Mouse (Mus musculus) liver, embryonic 13.5 days (tissue): Measurements from ENCODE around the gene Gm6583. TPM values are rescaled to one million over a fixed set of nuclear protein-coding genes. Genes with fewer than 3 reads are reported as not detected.

Experiments used
- ATAC-seq: fragments of 200-750 bp; cut with Nextera tagmentation; 2 replicates; pipeline ENCODE4 v1.8.0; 2017; ENCODE audit warnings: low read depth, mild to moderate bottlenecking, moderate number of reproducible peaks, moderate library complexity
- DNase-seq: peaks from one replicate; pipeline ENCODE4 v3.0.0; 2022
- H3K27ac ChIP-seq: fragments of 300-500 bp; sonication (generic); 2 replicates; pipeline ENCODE4 v1.5.1; 2015; ENCODE audit warnings: moderate library complexity, mild to moderate bottlenecking, inconsistent platforms
- H3K27me3 ChIP-seq: fragments of 300-500 bp; sonication (generic); 2 replicates; pipeline ENCODE4 v1.6.1; 2015; ENCODE audit warnings: mild to moderate bottlenecking, inconsistent platforms
- H3K36me3 ChIP-seq: fragments of 300-500 bp; sonication (generic); 2 replicates; pipeline ENCODE4 v1.6.1; 2015; ENCODE audit warnings: mild to moderate bottlenecking, inconsistent platforms
- H3K4me1 ChIP-seq: fragments of 300-500 bp; sonication (generic); replicated peaks from 2 replicates; pipeline ENCODE4 v1.6.1; 2015; ENCODE audit warnings: inconsistent platforms
- H3K4me2 ChIP-seq: fragments of 300-500 bp; sonication (generic); 2 replicates; pipeline ENCODE4 v1.6.1; 2015; ENCODE audit warnings: inconsistent platforms, mild to moderate bottlenecking, moderate library complexity
- H3K4me3 ChIP-seq: fragments of 300-500 bp; sonication (generic); replicated peaks from 2 replicates; pipeline ENCODE4 v1.5.1; 2015; ENCODE audit warnings: mild to moderate bottlenecking, inconsistent platforms
- H3K9ac ChIP-seq: fragments of 300-500 bp; sonication (generic); 2 replicates; pipeline ENCODE4 v1.6.1; 2015; ENCODE audit warnings: mild to moderate bottlenecking, inconsistent platforms
- H3K9me3 ChIP-seq: fragments of 300-500 bp; sonication (generic); replicated peaks from 2 replicates; pipeline ENCODE4 v1.6.1; 2016; ENCODE audit warnings: inconsistent platforms
- WGBS: fragments of 180-500 bp; shearing (Covaris S2); methylation state at CpG from one replicate; pipeline ENCODE4 v1.1.7; 2015; ENCODE audit not compliant: insufficient replicate concordance; 5-methylcytosine and 5-hydroxymethylcytosine counted together
- polyA plus RNA-seq: library from polyadenylated mRNA; unstranded; fragments of >200 nt; fragmentation: Nextera tagmentation; extraction: Ambion mirVana; gene quantifications from 2 replicates; pipeline ENCODE4 v1.2.1, GENCODE M21; 2015

Gene Gm6583
- polyA plus RNA-seq, 1 experiment from 2014 or later = 0.08 TPM

DNA sequence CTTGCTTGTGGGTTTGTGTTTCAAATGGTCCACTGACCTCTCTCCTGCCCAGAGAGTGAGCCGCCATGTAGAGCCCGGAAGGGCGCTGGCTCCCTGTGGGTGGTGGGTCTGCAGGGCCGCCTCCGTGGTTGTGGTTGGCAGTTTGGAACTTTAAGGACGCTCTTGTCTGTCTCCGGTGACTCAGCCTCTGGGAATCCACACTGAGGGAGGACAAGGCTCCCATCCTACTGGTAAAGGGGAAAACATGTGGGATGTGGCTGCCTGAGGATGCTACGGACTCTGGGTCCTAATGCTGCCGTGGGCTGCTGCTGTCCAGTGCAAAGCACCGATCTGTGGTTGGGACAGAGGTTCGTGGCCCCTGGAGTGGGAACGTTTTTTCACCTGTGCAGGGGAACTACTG is 12.1 kb upstream of the Gm6583 start:
- no peaks in the 10 kb centered on the region for H3K27me3 ChIP-seq
- no peak overlapping the region for H3K9ac ChIP-seq
- H3K36me3 ChIP-seq = peaks cover 86% of the 10 kb centered on the region

DNA sequence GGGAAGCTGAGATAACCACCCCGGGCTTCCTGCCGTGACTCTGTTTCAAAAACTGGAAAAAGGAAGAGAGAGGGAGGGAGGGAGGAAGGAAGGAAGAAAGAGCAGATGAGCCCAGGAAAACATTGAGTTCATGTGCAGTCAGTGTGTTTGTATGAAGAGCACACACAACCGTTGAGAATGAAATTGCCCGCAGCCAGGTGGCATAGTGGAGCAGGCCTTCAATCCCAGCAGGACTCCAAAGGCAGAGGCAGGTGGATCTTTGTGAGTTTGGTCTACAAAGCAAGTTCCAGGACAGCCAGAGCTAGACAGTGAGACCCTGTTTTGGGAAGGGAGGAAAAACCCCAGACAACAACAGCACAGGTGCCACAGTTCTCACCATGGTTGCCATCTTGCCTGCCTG is 11.5 kb upstream of the Gm6583 start:
- Histone ChIP-seq H3K4me2 (no peak overlapping the region), H3K36me3 (peaks cover 82% of the 10 kb centered on the region), H3K9me3 (no peaks in the 10 kb centered on the region), H3K27me3 (no peaks in the 10 kb centered on the region), H3K4me1 (peaks cover 15% of the 10 kb centered on the region), H3K4me3 (no peak overlapping the region), H3K27ac (no peak overlapping the region), H3K9ac (no peak overlapping the region)
- ATAC-seq (no peak), DNase-seq (no peak)
- 78% methylated on average over 4 of the region's 4 CpGs for WGBS

More for the DNA sequence above, 12.1 kb upstream of the Gm6583 start:
- H3K27ac ChIP-seq = no peak overlapping the region
- DNase-seq (no peak), ATAC-seq (no peak)
- no peaks in the 10 kb centered on the region for H3K9me3 ChIP-seq
- WGBS = 68% methylated on average over 12 of the region's 12 CpGs
- no peak overlapping the region for H3K4me2 ChIP-seq
- H3K4me3 ChIP-seq = no peak overlapping the region
- H3K4me1 ChIP-seq = peaks cover 10% of the 10 kb centered on the region

DNA sequence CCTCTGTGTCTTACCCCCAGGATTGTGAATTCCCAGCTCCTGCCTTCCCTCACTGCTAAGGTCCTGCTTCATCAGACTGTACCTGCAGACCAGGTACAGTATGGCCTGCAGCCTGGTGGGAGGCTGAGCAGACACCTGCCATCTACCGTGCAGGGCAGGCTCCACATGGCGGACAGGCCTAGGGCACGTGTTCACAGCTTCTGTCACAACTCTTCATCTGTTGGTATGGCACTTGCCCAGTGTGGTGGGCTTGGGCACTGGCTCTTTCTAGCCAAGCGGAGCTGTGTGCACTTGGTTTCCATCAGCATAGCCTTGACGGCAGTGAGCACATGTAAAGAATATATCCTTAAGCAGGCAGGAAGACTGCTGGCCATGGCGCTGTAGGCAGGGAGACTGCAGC is 11.0 kb upstream of the Gm6583 start:
- peaks cover 3% of the 10 kb centered on the region; the same call in 1 of the 2 replicates for H3K9me3 ChIP-seq
- H3K27ac ChIP-seq = no peak overlapping the region
- WGBS = 75% methylated on average over 6 of the region's 6 CpGs
- H3K36me3 ChIP-seq = peaks cover 84% of the 10 kb centered on the region
- H3K4me2 ChIP-seq = no peak overlapping the region
- peaks cover 15% of the 10 kb centered on the region for H3K4me1 ChIP-seq
- no peak for ATAC-seq
- no peaks in the 10 kb centered on the region for H3K27me3 ChIP-seq
- no peak for DNase-seq
- no peak overlapping the region for H3K4me3 ChIP-seq
- H3K9ac ChIP-seq = no peak overlapping the region

DNA sequence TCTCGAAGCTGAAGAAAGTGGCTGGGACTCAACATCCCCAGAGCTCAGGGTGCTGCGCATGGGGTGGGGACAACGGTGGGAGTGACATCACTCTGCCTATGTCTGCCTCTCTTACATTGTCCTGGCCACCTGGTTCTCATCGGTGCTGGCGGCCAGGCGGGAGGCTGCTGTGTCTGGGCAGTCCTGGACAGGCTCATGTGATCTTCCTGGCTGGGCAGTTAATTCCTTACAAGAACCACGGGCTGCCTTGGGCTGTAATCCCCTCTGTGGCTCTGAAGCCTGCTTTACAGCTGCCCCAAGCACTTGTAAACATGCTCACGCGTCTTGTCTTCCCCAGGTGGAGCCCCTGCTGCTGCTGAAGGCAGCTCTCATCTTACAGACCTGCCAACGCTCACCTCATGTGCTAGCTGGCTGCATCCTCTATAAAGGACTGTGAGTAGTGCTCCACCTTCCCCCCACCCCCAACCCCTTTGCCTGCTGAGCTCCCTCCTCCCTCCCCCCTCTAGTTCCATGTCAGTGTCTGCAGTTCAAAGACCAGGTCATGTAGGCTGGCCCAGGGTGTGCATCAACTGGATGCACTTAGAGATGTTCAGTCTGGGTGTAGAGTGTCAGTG is 8.5 kb upstream of the Gm6583 start:
- peaks cover 62% of the 10 kb centered on the region for H3K36me3 ChIP-seq
- DNase-seq (no peak), ATAC-seq (no peak)
- peaks cover 27% of the 10 kb centered on the region for H3K4me1 ChIP-seq
- no peaks in the 10 kb centered on the region for H3K27me3 ChIP-seq
- WGBS = 73% methylated on average over 10 of the region's 10 CpGs
- H3K9me3 ChIP-seq = peaks cover 6% of the 10 kb centered on the region; the same call in 1 of the 2 replicates
- no peak overlapping the region for H3K4me2 ChIP-seq
- no peak overlapping the region for H3K9ac ChIP-seq
- H3K4me3 ChIP-seq = no peak overlapping the region
- H3K27ac ChIP-seq = no peak overlapping the region

DNA sequence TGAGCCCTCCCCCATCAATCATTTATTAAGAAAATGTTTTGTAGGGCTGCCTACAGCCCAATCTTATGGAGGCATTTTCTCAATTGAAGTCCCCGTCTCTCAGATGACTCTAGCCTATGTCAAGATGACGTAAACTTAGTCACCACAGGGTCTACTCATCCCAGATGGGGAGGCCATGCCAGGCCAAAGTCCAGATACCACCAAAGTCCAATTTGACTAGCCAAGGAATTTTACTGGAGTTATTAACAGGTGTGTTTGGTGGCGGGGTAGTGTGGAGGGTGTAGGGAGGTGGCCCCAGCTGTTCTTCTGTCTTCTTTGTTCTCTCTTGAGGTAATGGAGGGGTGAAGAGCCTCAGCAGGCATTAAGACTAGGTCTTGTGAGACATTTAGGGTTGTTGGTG is 4.2 kb upstream of the Gm6583 start:
- Histone ChIP-seq H3K9me3 (peaks cover 6% of the 10 kb centered on the region; the same call in 1 of the 2 replicates), H3K27ac (peak overlapping the region; percentile 88), H3K4me2 (peak overlapping the region; percentile 52), H3K27me3 (no peaks in the 10 kb centered on the region), H3K4me1 (peaks cover 64% of the 10 kb centered on the region), H3K36me3 (peaks cover 50% of the 10 kb centered on the region), H3K4me3 (no peak overlapping the region), H3K9ac (peak overlapping the region; percentile 44; the same call in 1 of the 2 replicates)
- ATAC-seq (no peak), DNase-seq (no peak)
- WGBS = 71% methylated on average over 3 of the region's 3 CpGs

DNA sequence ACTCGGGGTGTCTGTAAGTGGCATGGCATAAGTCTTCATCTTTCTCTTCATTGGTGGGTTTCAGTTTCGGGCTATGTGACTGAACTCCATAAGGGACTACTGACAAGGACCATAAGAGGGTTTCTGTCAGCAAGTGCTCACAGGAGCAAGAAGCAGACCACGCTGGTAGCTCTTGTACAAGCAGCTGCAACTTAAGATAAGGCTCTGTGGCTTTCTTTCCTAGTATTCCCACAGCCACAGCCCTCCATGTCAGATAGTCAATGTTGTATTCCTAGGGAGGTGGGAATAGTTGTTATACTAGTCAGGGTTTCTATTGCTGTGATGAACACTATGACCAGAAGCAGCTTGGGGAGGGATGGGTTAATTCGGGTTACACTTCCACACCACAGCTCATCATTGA is 3.7 kb upstream of the Gm6583 start:
- Histone ChIP-seq H3K9me3 (peaks cover 6% of the 10 kb centered on the region; the same call in 1 of the 2 replicates), H3K27ac (peak overlapping the region; percentile 88), H3K36me3 (peaks cover 48% of the 10 kb centered on the region), H3K27me3 (no peaks in the 10 kb centered on the region), H3K4me1 (peaks cover 65% of the 10 kb centered on the region), H3K4me3 (peak overlapping the region; percentile 28; the same call in 1 of the 2 replicates), H3K9ac (peak overlapping the region; percentile 62), H3K4me2 (peak overlapping the region; percentile 52)
- 22% methylated on average over 4 of the region's 4 CpGs for WGBS
- DNase-seq (peak; percentile 63), ATAC-seq (peak; percentile 91)

DNA sequence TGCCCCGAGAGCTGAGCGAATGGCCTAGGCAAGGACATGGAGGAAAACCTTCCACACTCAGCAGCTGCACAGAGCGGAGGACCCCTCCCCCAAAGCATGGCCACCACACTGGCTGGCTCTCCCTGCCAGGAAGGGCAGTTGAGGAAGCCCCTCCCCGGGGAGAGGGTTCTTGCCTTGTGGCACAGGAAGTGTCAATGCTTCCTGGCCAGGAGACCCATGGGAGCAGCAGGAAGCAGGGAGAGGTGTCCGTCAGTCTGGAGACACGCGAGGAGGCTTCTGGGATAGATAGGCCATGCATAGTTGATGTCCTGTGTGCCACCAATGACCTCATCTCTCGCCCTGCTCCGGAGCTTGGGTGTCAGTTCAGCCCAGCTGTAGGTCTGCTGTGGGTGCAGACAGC is 489 bp upstream of the Gm6583 start:
- Histone ChIP-seq H3K4me2 (no peak overlapping the region), H3K4me3 (no peak overlapping the region), H3K9me3 (no peaks in the 10 kb centered on the region), H3K4me1 (peaks cover 50% of the 10 kb centered on the region), H3K9ac (no peak overlapping the region), H3K27ac (no peak overlapping the region; the same call in 1 of the 2 replicates), H3K27me3 (no peaks in the 10 kb centered on the region), H3K36me3 (peaks cover 43% of the 10 kb centered on the region)
- 59% methylated on average over 9 of the region's 9 CpGs for WGBS
- DNase-seq = no peak
- ATAC-seq = no peak

DNA sequence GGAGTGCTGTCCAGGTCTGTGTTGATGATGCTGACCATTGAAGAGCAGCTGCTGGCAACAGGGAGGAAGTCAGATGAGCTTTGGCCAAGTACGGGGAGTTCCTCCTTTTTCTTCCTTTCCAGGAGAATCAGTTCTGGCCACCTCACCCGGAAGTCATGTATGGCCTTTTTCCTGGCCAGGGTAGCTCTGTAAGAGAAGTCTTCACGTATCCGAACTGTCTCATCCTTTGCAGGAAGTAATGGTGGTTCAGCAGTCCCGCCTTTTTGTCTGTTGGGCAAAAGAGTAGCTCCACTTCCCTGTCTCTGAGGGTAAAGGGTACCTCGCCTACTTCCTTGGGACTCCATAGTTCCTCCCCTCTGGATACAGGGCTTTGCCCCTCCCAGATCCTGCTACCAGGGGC is 340 bp downstream of the Gm6583 start:
- Histone ChIP-seq H3K36me3 (peaks cover 50% of the 10 kb centered on the region), H3K27me3 (no peaks in the 10 kb centered on the region), H3K4me1 (peaks cover 50% of the 10 kb centered on the region), H3K27ac (peak overlapping the region; percentile 59), H3K4me3 (no peak overlapping the region), H3K9ac (no peak overlapping the region), H3K9me3 (no peaks in the 10 kb centered on the region), H3K4me2 (no peak overlapping the region)
- DNase-seq = no peak
- no peak for ATAC-seq
- 52% methylated on average over 6 of the region's 6 CpGs for WGBS

DNA sequence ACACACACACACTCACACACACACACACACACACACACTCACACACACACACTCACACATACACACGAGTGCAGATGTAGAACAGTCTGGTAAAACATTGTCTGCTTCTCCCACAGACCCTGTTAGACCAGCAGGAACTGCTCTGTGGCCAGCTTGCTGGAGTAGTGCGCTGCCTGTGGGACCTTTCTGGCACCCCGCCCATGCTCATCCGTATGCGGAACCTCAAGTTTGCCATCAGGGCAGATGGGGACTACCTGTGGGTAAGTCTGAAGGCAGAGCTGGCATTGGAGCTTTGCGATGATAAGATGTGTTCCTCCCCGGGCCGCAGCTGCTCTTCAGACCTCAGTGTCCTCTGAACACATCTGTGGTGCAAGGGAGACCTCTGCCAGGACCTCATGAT is 6.7 kb downstream of the Gm6583 start:
- peaks cover 28% of the 10 kb centered on the region for H3K4me1 ChIP-seq
- H3K9ac ChIP-seq = no peak overlapping the region
- DNase-seq (no peak), ATAC-seq (no peak)
- H3K27ac ChIP-seq = no peak overlapping the region
- WGBS = 80% methylated on average over 8 of the region's 8 CpGs
- no peak overlapping the region for H3K4me2 ChIP-seq
- H3K36me3 ChIP-seq = peaks cover 58% of the 10 kb centered on the region
- H3K9me3 ChIP-seq = no peaks in the 10 kb centered on the region
- no peaks in the 10 kb centered on the region for H3K27me3 ChIP-seq
- no peak overlapping the region for H3K4me3 ChIP-seq

DNA sequence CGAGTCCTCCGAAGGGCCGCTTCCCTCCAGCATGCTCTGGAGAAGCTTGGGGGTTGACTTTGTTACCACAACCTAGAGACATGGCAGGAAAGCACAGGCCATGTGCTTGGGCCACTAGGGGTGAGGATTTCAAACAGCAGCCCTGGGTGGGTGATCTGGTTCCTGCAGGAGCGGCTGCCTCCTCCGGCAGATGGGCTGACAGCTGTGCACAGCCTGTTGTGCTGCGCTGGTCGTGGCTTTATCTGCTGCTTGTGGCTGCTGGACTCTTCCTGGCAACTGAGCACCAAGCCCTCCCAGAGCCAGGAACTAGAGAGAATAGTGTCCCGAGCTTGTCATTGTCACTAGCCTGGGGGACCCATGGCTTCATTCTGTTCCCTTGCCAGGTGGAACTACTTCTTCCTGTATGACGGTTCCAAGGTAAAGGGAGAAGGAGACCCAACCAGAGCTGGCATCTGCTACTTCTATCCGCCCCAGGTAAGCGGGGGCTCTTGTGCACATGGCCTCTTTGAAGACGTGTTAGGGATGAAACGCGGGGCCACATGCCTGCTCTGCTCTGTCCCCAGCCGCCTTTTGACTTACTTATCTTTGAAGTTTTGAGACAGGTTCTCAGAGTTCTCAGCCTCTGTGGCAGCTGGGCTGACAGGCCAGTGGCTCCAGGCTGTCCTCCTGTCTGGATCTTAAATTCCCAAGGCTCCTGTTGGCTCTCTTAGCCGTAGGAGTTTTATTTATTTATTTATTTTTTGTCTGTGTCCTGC is 9.4 kb downstream of the Gm6583 start:
- ATAC-seq = no peak
- Histone ChIP-seq H3K36me3 (peaks cover 40% of the 10 kb centered on the region), H3K9me3 (no peaks in the 10 kb centered on the region), H3K4me2 (peak overlapping the region; percentile 74; the same call in 1 of the 2 replicates), H3K4me3 (no peak overlapping the region), H3K4me1 (peaks cover 49% of the 10 kb centered on the region), H3K27ac (peak overlapping the region; percentile 43; the same call in 1 of the 2 replicates), H3K9ac (peak overlapping the region; percentile 35), H3K27me3 (no peaks in the 10 kb centered on the region)
- DNase-seq = no peak
- 53% methylated on average over 16 of the region's 16 CpGs for WGBS

DNA sequence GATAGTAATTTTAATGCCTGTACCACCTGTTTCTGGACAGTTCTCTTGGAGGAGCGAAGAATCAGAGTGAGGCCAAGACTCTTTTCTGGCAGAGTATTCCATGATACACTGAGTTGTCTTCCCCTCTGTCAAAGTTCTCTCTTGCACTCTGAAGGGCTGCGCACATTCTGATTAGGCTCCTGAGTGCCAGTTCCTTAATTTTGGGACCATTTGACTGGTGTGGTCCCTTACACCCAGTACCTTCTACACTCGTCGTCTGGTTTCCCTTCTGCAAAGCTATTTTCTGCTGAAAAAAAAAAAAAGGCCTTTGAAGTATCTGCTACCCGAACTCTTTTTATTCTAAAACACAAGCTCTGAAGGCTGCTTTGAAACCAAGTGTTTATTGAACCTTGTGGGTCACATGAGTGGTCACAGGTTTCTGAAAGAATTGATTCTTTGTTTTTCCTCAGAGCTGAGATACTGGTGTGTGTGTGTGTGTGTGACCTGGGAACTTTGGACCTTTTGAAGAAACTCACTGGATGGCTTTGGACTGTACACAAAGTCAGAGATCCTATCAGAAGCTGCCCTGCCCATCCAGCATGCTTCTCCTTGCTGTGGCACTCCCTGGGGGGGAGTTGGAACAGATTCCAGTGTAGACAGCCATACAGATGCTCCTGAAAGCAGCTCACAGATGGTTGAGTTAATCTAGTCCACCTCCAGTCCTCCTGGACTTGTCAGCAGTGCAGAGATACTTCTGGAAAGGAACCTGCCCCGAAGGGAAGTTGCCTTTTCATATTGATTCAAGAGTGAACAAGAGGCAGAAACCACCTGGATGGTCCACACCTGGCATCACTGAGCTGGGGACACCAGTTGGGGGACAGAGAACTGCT is 11.5 kb downstream of the Gm6583 start:
- Histone ChIP-seq H3K9me3 (no peaks in the 10 kb centered on the region), H3K4me2 (peak overlapping the region; percentile 74), H3K27me3 (no peaks in the 10 kb centered on the region), H3K4me1 (peaks cover 54% of the 10 kb centered on the region), H3K9ac (peak overlapping the region; percentile 83; the same call in 1 of the 2 replicates), H3K27ac (peak overlapping the region; percentile 40; the same call in 1 of the 2 replicates), H3K36me3 (peaks cover 31% of the 10 kb centered on the region), H3K4me3 (peak overlapping the region; percentile 86; the same call in 1 of the 2 replicates)
- WGBS = 64% methylated on average over 6 of the region's 6 CpGs
- no peak for DNase-seq
- 0 out of 2 replicates have a peak, but pooled peaks have one; percentile 29 for ATAC-seq
